Mouse (Mus musculus) spleen, postnatal 4 days (tissue): ENCODE results near the gene Cacna2d4.

ENCODE experiments used
- DNase-seq, 2 experiments: peaks; one replicate each; pipeline ENCODE4 v3.0.0; 2022; ENCODE audit warnings: low spot score in 2 of 2

The Cacna2d4 gene

DNA sequence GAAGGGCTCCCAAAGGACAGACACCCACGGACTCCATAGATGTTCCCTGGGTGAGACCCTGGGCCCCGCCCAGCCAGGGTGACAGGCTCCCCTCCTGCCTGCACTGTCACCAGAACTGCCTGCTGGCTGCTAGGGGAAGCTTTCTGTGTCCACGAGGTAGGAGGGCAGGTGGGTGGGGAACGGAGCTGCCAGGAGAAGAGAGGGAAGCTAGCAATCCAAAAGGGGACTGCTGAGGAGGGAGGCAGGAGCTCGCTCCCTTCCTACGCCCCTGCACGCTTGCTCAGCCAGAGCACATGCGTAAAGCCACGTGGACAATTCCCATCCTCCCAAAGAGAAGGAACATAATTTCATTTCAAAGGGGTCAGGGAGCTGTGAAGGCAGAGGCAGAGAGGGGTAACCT lies 73.8 kb downstream of the Cacna2d4 start:
- DNase-seq: no peak

- no peak for DNase-seq
Observed at GRCm38 (mm10) chr6:119312381-119312780, 76.1 kb downstream of the Cacna2d4 start.

DNA sequence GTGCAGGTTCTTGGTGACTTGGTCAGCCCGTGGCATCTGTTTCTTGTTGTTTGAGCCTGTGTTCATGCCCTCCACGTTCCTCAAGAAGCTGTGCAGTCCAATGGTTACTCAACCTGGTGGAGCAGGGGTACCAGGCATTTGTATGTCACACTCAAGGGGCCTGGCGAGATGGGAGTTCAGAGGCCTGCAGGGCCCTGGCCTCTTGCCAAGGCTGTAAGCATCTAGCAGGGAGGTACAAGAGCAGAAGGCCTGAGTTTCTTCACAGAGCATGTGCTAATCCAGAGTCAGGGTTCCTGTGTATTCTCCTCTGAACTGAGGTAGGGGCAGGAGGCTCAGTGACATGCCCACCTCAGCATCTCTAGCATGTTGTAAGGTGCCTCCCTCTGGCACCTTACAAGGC lies 76.8 kb downstream of the Cacna2d4 start:
- DNase-seq: no peak

DNA sequence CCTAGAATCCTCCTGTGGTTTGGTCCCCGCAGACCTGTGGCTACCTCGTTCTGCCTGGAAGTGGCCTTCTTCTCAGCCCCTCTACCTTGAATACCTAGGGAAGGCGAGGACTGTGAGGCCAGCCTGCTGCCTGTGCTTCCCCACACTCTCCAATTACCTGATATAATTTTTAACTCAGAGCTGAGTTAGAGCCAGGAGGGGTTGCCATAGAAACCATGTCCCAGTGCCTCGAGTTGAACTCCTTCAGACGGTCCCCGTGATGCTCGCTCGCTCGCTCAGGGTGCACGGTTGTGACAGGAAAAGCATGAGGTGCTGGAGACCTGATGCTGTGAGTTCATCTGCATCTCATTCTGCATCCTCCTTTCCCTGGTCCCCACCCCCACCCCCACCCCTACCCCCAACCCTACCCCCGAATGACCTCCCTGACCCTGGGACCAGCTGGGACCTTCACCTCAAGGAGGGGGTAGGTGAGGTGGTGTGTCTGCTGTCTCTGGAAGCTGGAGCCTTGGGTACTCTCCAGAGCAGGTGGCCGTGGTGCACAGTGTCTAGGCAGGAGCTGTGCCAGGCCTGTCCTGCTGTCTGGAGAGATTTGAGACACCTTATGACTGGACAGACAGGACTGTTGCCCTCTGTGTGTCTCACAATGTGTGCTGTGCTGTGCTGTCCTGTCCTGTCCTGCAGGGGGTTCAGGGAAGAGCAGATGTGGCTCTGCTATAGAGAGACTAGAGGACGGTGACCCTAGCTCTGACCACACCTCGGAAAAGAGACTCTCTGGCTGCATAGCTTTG lies 77.5 kb downstream of the Cacna2d4 start:
- no peak for DNase-seq

GRCm38 (mm10) chr6:119314751-119315476 lies 78.6 kb downstream of the Cacna2d4 start:
- no peak for DNase-seq

GRCm38 (mm10) chr6:119318732-119319131 lies 82.4 kb downstream of the Cacna2d4 start:
- DNase-seq: no peak

GRCm38 (mm10) chr6:119319358-119319757 lies 83.0 kb downstream of the Cacna2d4 start:
- DNase-seq: no peak

GRCm38 (mm10) chr6:119320481-119320880 lies 84.2 kb downstream of the Cacna2d4 start:
- DNase-seq: no peak

GRCm38 (mm10) chr6:119321752-119322151 lies 85.4 kb downstream of the Cacna2d4 start:
- no peak for DNase-seq

DNA sequence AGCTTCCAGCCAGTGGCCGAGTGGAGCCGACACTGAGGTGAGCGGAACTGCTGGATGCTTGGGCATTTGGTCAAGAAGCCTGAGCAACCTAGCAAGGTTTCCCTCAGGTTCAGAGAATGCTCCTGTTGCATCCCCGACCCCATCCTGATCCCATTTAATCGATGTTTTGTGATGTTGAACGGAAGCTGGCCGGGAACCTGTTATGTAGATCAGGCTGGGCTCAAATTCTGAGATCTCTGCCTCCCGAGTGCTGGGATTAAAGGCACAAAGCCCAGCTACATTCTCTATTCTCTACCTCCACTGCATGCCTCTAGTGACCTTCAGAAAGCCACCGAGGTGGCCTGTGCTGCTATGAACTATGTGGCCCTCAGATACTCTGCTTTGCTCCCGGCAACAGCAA lies 88.5 kb downstream of the Cacna2d4 start:
- no peak for DNase-seq

DNA sequence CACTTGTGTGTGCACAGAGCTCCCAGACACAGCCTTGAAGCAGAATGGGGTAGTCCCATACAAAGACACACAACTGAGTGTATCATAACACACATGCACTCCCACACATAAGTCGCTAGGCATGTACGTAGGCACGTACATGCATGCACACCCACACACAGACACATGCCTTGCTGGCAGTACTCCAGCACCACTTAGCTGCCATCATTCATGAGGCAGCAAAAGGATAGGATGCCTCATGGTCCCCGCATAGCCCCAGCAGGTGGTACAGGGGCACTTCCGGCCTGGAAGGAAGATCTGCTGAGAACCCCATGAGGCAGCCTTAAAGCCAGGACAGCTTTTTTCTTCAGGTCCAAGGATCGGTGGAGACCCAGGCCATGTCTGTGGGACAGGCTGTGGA lies 89.7 kb downstream of the Cacna2d4 start:
- no peak for DNase-seq

DNA sequence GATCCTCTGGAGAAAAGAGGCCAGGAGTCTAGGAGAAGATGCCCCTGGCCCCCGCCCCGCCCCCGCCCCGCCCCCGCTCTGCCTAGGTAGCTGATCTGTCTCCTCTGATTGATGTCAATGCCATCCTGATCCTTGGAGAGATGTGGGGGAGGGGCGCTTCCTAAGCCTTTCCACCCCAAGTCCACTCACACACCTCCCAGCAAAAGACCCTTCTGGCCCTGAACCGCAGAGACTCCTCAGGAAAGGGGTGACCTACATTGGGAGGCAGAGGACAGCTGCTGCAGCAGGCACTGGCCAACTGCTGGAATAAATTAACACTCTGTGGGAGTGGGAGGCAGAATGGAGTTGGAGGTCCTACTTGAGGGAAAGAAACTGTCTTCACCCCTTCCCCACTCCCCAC lies 90.2 kb downstream of the Cacna2d4 start:
- no peak for DNase-seq

DNA sequence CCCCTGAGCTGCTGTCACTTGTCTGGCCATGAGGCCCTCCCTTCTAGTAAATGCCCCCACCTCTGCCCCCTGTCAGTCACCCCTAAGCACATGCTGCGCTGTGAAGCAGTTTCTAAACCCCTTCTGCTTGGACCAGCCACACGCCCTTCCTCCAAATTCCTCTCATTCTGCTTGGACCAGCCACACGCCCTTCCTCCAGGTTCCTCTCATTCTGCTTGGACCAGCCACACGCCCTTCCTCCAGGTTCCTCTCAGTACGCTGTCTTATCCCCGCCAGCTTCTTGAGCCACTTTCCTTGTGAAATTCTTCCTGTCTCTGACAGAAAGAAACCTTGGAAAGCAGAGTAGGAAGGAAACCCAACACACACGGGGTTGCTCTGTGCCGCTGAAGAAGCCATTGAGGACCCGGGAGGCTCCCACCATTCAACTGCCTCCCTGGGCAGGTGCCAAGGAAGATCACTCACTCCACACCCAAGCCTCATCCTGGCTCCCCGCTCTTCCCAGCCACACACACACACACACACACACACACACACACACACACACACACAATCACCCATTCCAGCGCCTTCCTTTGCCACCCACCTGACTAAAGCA lies 92.3 kb downstream of the Cacna2d4 start:
- DNase-seq: no peak

DNA sequence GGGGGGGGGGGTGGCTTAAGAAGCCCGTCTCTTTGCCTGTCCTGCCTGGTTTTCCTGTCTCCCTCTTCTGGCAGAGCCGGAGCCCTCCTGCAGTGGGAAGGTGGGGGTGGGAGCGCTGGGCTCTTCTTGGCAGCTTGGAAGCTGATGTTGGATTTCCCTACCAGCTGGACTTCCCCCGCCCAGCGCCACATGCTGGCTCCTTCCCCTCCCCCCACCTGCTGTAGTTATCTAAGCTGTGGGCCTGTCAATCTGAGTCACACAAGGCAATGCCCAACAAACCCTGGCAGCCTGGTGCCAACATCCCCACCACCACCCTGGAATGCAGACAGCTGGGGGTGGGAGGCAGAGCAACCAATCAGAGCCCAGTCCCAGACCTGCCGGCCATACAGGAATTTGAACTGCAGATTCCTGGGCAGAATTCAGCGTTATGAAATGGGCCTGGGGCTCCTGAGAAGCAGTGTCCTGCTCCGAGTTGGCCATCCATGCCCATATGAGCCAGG lies 92.9 kb downstream of the Cacna2d4 start:
- no peak for DNase-seq

GRCm38 (mm10) chr6:119329936-119330335 lies 93.6 kb downstream of the Cacna2d4 start:
- DNase-seq: no peak

DNA sequence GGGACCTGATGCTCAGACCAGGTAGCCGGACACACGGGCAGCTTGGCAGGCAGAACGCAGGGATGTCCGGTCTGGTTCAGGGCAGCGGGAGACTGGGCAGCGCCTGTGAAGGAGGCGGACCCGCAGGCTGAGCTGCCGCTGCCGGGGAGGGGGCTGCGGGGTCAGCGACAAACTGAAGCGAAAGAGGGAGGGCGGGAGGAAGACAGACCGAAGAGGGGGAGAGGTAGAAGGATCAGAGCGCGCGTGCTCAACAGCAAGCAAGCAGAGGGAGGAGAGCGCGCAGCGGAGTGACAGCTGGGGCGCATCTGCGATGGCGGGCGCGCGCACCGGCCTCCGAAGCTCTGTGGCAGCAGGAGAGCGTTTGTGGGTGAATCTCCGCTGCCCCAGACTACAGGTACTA lies 94.2 kb downstream of the Cacna2d4 start, which contains the start of gene Lrtm2:
Gene Lrtm2 (minus strand): TSS at position 261 of the 400 bp plus-strand sequence.
- no peak for DNase-seq

- DNase-seq: no peak
Observed at GRCm38 (mm10) chr6:119332111-119332510, 95.8 kb downstream of the Cacna2d4 start.

GRCm38 (mm10) chr6:119333202-119333601 lies 96.9 kb downstream of the Cacna2d4 start:
- no peak for DNase-seq

- no peak for DNase-seq
Observed at GRCm38 (mm10) chr6:119333831-119334230, 97.5 kb downstream of the Cacna2d4 start.

DNA sequence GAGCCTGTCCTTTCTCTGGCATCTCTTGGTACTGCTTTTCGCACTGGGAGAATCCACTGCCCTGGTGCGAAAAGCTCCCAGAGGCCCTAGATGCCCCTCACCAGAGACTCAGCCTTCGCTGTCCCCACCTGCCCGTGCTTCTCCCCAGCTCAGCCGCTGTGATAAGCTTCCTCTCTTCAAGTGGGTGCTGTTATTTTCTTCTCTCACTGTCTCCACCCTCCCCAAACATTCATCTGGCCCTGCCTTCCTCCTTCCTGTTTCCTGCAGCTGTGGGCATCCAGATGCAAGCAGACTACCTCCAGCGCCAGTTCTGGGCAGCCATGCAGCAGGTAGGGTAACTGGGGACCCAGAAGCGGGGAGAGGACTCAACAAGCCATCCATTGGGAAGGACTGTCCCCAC lies 99.8 kb downstream of the Cacna2d4 start:
- DNase-seq: no peak

DNA sequence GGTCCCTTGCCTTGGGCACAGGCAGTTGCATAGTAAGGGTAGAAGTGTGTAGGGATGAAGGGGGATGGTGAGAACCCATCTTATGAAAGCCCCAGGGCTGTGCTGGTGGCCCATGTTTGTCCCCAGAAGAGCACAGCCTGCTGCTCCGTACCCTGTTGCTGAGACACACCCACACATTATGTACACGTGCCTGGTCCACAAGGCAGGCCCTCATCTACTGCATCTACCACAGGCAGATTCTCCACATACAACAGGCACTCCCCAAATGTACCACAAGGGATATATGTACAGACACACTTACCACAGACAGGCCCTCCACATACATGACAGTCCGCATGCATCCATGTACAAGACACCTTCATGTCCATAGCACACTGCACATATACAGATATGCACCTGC lies 101.0 kb downstream of the Cacna2d4 start:
- no peak for DNase-seq

GRCm38 (mm10) chr6:119338121-119338912 lies 102.0 kb downstream of the Cacna2d4 start:
- DNase-seq: no peak
